Mouse (Mus musculus) bone marrow macrophage, adult 2 months (primary cell): ENCODE results near the gene Hcn4. TPM values are rescaled to one million over a fixed set of nuclear protein-coding genes. Genes with fewer than 3 reads are reported as not detected.

Source experiments
- H3K27ac ChIP-seq: 2 replicates; pipeline ENCODE4 v1.5.1; 2012; ENCODE audit warnings: low read depth, low read length; ENCODE audit not compliant: insufficient read depth
- H3K4me1 ChIP-seq: 2 replicates; pipeline ENCODE4 v1.6.1; 2012; ENCODE audit warnings: low read length; ENCODE audit not compliant: control insufficient read depth, insufficient read depth
- H3K4me3 ChIP-seq: 2 replicates; pipeline ENCODE4 v1.5.1; 2012; ENCODE audit warnings: mild to moderate bottlenecking, low read length, moderate library complexity; ENCODE audit not compliant: insufficient read depth
- CTCF ChIP-seq: IDR thresholded peaks from 2 replicates; pipeline ENCODE4 v1.5.1; 2012; ENCODE audit warnings: low read depth, mild to moderate bottlenecking, low read length, moderate library complexity
- POLR2A ChIP-seq: IDR thresholded peaks from 2 replicates; pipeline ENCODE4 v1.6.1; 2012; ENCODE audit warnings: mild to moderate bottlenecking, low read depth, low read length, borderline replicate concordance
- polyA plus RNA-seq: library from polyadenylated mRNA; stranded (reverse); fragments of >200 nt; gene quantifications from 2 replicates; pipeline ENCODE4 v1.2.4, GENCODE M21; 2012; ENCODE audit not compliant: missing spikeins, insufficient read depth, insufficient read length

Hcn4 gene
- not detected in 2 replicates for polyA plus RNA-seq

DNA sequence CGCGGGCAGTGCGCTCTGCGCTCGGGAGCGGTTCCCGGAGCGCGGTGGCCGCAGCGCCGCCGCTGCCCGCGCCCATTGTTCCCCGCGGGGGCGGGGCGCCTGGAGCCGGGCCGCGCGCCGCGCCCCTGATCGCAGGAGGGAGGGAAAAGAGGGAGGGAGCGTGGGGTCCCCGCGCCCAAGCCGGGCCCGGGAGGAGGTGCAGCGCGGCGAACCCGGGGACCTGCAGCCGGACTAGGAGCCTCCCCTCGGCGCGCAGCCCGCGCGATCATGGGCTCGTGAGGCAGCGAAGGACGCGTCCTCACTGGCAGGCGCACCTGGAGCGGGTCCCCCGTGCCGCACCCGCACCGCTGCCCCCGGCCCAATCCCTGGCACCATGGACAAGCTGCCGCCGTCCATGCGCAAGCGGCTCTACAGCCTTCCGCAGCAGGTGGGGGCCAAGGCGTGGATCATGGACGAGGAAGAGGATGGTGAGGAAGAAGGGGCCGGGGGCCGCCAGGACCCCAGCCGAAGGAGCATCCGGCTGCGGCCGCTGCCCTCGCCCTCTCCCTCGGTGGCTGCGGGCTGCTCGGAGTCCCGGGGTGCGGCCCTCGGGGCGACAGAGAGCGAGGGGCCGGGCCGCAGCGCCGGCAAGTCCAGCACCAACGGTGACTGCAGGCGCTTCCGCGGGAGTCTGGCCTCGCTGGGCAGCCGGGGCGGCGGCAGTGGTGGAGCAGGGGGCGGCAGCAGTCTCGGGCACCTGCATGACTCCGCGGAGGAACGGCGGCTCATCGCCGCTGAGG lies at the start of gene Hcn4:
TSS of gene Hcn4 (plus strand) at position 274 of the 779 bp plus-strand sequence.
- Histone ChIP-seq H3K4me3 (peak within 1 kb of the TSS; percentile 24), H3K4me1 (no peaks in the 10 kb centered on the region), H3K27ac (no peak within 1 kb of the TSS)
- TF ChIP-seq CTCF, result no peak
- TF ChIP-seq POLR2A, result no peak

DNA sequence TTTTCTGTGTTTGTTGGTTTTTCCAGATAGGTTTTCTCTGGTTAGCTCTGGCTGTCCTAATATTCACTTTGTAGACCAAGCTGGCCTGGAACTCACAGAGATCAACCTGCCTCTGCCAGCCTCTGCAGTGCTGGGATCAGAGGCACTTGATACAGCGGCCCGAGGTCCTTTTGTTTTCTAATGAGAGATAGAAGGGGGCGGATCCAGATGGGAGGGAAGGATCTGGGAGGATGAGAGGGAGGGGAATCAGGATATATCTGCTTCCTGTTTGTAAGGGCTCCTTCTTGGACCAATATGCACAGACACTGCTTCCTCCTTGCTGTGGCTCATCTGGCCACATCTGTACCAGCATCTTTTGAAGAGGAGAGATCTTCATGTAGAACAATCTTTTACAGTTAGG lies 48.5 kb upstream of the Hcn4 start:
- Histone ChIP-seq H3K27ac (no peak overlapping the region), H3K4me3 (no peak overlapping the region), H3K4me1 (no peaks in the 10 kb centered on the region)
- TF ChIP-seq POLR2A, result no peak
- TF ChIP-seq CTCF, result no peak

DNA sequence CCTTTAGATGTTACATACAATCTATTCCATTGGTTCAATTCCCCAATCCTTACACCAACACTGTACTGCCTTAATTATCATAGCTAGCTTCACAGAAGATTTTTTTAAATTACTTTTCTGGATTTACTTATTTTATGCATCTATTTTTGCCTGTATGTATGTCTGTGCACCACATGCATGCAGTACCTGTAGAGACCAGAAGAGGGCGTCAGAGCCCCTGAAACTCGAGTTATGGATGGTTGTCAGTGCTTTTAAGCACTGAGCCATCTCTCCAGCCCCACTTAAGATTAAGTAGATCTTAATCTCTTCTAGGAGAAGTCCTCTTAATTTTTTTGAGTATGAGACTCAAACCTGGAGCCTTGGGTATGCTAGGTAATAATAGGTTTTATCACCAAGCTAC lies 47.8 kb upstream of the Hcn4 start:
- Histone ChIP-seq H3K27ac (no peak overlapping the region), H3K4me3 (no peak overlapping the region), H3K4me1 (no peaks in the 10 kb centered on the region)
- TF ChIP-seq CTCF, result peak; percentile 48
- TF ChIP-seq POLR2A, result no peak

DNA sequence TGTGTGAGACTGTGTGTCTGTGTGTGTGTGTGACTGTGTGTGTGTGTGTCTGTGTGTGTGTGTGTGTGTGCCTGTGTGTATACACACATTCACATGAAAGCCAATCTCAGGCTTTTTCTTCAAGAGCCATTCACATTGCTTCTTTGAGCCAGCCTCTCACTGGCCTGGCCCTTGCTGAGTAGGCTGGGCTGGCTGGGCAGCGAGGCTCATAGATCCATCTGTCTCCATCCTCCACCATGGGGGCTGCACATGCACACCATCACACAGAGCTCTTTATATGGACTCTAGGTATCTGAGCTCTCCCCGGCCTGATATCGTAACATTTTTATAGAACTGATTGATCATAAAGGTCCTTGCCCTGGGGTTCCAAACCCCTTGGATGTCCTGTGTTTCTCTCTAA lies 33.7 kb upstream of the Hcn4 start:
- Histone ChIP-seq H3K27ac (no peak overlapping the region), H3K4me3 (no peak overlapping the region), H3K4me1 (no peaks in the 10 kb centered on the region)
- no peak for TF ChIP-seq CTCF
- TF ChIP-seq POLR2A, result no peak

DNA sequence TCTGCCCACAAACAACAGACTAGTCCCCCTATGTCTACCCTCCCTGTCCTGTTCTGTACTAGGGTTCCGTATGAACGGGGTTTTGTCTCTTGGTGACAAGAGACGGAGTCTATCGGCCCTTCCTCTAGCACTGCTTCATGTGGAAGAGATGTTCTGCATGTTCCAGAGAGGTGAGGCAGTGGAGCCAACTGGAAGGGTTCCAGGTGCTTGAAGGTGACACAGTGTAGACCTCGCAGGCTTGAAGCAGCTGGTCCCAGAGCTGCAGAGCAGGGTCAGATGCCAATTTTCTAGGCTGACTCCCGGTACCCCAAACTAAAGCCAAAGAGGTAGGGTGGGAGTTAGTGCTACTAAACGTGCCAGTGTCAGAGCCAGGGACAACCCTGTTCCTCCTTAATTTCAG lies 25.1 kb upstream of the Hcn4 start:
- TF ChIP-seq POLR2A (no peak), CTCF (no peak)
- H3K4me1 ChIP-seq, result peaks cover 15% of the 10 kb centered on the region
- H3K27ac ChIP-seq, result no peak overlapping the region

DNA sequence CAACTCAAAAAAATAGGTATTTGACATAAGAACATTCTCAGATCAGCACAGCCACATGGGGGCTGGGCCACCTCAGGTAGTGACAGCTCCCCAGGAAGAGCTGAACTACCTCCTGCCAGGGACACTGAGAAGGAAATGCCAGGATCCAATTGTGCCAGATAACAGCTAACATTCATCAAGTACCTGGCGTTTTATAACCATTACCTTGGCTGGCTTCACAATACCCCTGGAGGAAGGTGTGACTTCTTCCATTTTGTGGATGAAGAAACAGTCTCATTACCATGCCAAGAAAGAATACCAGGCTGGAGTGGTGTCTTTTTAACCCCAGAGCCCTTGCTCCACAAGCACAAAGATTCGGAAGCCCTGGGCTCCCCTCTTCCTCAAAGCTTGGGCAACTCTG lies 21.8 kb upstream of the Hcn4 start:
- no peak overlapping the region for H3K4me3 ChIP-seq
- TF ChIP-seq CTCF, result no peak
- TF ChIP-seq POLR2A, result no peak
- peaks cover 35% of the 10 kb centered on the region for H3K4me1 ChIP-seq
- H3K27ac ChIP-seq, result no peak overlapping the region

More for the DNA sequence above, 25.1 kb upstream of the Hcn4 start:
- no peak overlapping the region for H3K4me3 ChIP-seq

DNA sequence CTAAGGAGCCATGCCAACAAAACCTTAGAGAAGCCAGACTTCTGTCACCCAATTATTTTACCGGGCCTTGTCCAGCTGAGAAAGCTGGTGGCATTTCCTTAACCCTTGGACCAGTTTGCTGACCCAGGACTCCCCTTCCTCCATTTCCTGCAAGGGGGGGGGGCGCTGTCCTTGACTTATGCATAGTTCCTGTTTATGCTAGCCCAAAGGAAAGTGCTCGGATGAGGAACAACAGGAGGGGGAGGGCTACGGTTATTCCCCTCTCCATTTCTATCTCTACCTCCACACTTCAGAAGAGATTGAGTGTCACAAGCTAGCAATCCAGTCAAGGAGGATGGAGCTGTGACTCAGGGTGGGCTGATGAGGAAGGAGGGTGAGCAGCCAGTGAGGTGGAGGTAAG lies 20.9 kb upstream of the Hcn4 start:
- H3K27ac ChIP-seq, result no peak overlapping the region

DNA sequence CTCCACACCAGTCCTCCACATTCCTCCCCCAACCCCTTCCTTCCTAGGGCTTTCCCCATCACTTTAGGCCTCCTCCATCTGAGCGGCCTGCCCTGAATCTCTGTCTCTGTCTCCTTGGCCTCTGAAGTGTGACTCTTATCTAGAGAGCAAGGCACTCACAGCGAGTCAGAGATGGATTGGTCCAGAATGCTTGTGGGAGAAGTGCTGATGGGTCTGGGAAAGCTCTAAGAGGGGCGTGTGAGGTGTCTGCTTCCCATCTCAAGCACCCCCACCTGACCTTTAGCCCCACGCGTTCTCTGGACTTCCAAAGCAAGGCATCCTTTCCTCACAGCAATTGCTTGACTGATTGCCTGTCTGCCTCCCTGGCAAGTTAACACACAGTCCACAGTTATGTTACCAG lies 20.4 kb upstream of the Hcn4 start:
- Histone ChIP-seq H3K4me3 (no peak overlapping the region), H3K4me1 (peaks cover 37% of the 10 kb centered on the region), H3K27ac (no peak overlapping the region)
- TF ChIP-seq CTCF, result no peak
- no peak for TF ChIP-seq POLR2A

More for the DNA sequence above, 20.9 kb upstream of the Hcn4 start:
- TF ChIP-seq POLR2A, result no peak
- no peak for TF ChIP-seq CTCF
- Histone ChIP-seq H3K4me3 (no peak overlapping the region), H3K4me1 (peaks cover 37% of the 10 kb centered on the region)

DNA sequence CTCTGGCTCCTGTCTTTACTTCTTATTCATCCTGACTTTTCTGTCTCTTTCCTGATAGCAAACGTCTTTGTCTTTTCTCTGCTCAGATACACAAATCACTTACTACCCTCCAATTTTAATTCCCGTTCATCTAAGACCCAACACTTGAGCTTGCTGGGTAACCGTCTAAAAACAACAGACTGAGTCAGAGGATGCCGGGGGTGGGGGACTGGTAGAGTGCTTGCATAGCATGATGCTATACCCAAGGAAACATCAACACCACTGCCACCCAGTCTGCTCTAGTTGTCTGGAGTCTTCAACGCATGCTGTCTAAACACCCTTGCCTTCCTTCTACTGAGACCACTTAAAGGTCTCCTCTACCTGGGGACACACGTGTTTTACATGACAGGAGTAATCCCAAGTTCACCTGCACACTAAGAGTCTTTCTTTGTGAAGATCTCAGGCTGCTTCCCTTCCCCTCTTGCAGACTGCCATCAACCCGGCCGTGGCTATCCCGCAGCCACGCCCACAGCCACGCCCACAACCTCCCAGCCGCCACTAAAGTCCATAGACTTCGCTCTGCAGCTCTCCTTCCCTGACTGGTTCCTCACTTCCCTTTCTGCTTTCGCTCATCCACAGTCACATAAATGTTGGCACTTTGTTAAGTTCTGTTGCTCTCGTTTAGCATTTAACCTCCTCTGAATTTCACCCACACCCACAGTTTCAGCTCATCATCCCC lies 17.5 kb upstream of the Hcn4 start:
- peak overlapping the region; percentile 53 for H3K4me3 ChIP-seq
- peak overlapping the region; percentile 47 for H3K27ac ChIP-seq
- TF ChIP-seq POLR2A, result no peak
- TF ChIP-seq CTCF, result no peak
- peaks cover 37% of the 10 kb centered on the region for H3K4me1 ChIP-seq

DNA sequence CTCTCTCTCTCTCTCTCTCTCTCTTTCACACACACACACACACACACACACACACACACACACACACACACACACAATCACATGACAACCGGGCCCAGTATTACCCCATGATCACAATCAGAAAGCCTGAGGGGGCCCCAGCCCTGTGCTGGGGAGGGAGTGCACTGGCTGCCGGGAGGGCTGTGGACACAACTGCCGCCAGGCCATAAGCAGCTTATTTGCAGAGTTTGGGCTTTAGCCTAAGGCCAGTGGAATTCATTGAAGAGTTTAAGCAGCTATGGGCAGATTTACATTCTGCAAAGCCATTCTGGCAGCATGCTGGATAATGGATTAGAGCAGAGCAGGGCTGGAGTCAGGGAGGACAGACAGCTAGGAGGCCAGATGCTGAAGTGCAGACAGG lies 12.0 kb upstream of the Hcn4 start:
- Histone ChIP-seq H3K4me3 (no peak overlapping the region), H3K4me1 (0 out of 2 replicates have a peak, but pooled peaks cover 2% of the 10 kb centered on the region), H3K27ac (no peak overlapping the region)
- TF ChIP-seq CTCF (no peak), POLR2A (no peak)
